26 mouse cellular contexts compared by ENCODE assay signal in genomic region chr11:105485412-105485811, GRCm38 (mm10). TPM values are rescaled to one million over a fixed set of nuclear protein-coding genes. Genes with fewer than 3 reads are reported as not detected.
"Had no signal": no experiment of that assay in that cellular context is flagged by ENCODE, and none has a peak within 500 bp of the region (broad histone marks: within the 10 kb centered on the region; RNA-seq: fewer than 3 reads in every experiment).

No protein-coding gene starts in this region.

- H3K27me3 ChIP-seq: limb, embryonic 13.5 days; liver, embryonic 12.5 days; liver, embryonic 15.5 days; lung, embryonic 15.5 days; neural tube, embryonic 12.5 days; neural tube, embryonic 15.5 days; stomach, embryonic 15.5 days had no signal

- H3K4me2 ChIP-seq: limb, embryonic 13.5 days; liver, embryonic 12.5 days; liver, embryonic 15.5 days; lung, embryonic 15.5 days; neural tube, embryonic 12.5 days; neural tube, embryonic 15.5 days; stomach, embryonic 15.5 days had no signal

- H3K4me1 ChIP-seq: limb, embryonic 13.5 days; liver, embryonic 12.5 days; liver, embryonic 15.5 days; lung, embryonic 15.5 days; neural tube, embryonic 12.5 days; neural tube, embryonic 15.5 days; stomach, embryonic 15.5 days had no signal

- H3K36me3 ChIP-seq: limb, embryonic 13.5 days; liver, embryonic 12.5 days; liver, embryonic 15.5 days; lung, embryonic 15.5 days; midbrain, embryonic 10.5 days; neural tube, embryonic 12.5 days; neural tube, embryonic 15.5 days; stomach, embryonic 15.5 days had no signal

- DNase-seq: kidney, postnatal 25 days; layer of hippocampus, adult 9-11 months; left cerebral cortex, postnatal 4 days; liver; lung, adult 18-20 months; lung, postnatal 10 days; lung, postnatal 36 days; midbrain, embryonic 14.5 days; retina, postnatal 1 day; right cerebral cortex, postnatal 25 days; spleen, adult 18-20 months; thymus, postnatal 25 days had no signal

- ATAC-seq: liver, embryonic 12.5 days had no signal

- H3K4me3 ChIP-seq: layer of hippocampus, adult 2 months; limb, embryonic 13.5 days; liver, embryonic 12.5 days; liver, embryonic 15.5 days; lung, embryonic 15.5 days; midbrain, embryonic 10.5 days; neural tube, embryonic 12.5 days; neural tube, embryonic 15.5 days; stomach, embryonic 15.5 days had no signal

- H3K9ac ChIP-seq: limb, embryonic 13.5 days; liver, embryonic 12.5 days; liver, embryonic 15.5 days; lung, embryonic 15.5 days; neural tube, embryonic 12.5 days; neural tube, embryonic 15.5 days; stomach, embryonic 15.5 days had no signal

- H3K27ac ChIP-seq: kidney, postnatal 0 days; layer of hippocampus, adult 2 months; limb, embryonic 13.5 days; liver, embryonic 12.5 days; liver, embryonic 15.5 days; lung, embryonic 15.5 days; midbrain, embryonic 10.5 days; neural tube, embryonic 12.5 days; neural tube, embryonic 15.5 days; stomach, embryonic 15.5 days had no signal

- H3K9me3 ChIP-seq: limb, embryonic 13.5 days; liver, embryonic 12.5 days; liver, embryonic 15.5 days; lung, embryonic 15.5 days; megakaryocyte, embryonic 14.5 days; midbrain, embryonic 10.5 days; neural tube, embryonic 12.5 days; neural tube, embryonic 15.5 days; stomach, embryonic 15.5 days had no signal

RNA-seq across cellular contexts. Expression of gene March10, which starts 28.9 kb away (rescaled TPM):
- polyA plus RNA-seq: kidney, embryonic 14.5 days; large intestine, adult 2 months; limb, embryonic 13.5 days; liver, embryonic 12.5 days; liver, embryonic 15.5 days; midbrain, embryonic 10.5 days; stomach, embryonic 15.5 days; thymus, postnatal 0 days had no signal
